Mouse (Mus musculus): ENCODE data around the gene Bloc1s6. TPM values are rescaled to one million over a fixed set of nuclear protein-coding genes. Genes with fewer than 3 reads are reported as not detected.

Gene Bloc1s6
- polyA plus RNA-seq, 1 experiment from 2014 or later, result 42.8 TPM

- Histone ChIP-seq H3K4me3 (ENCODE audit: low read depth, low read length) (no peak overlapping the region), H3K27ac (ENCODE audit: low read depth, low read length) (no peak overlapping the region), H3K27me3 (replicated peaks; ENCODE audit: control insufficient read depth, insufficient read depth, low read length) (no peaks in the 10 kb centered on the region), H3K9ac (ENCODE audit: low read depth, low read length) (no peak overlapping the region), H3K36me3 (ENCODE audit: control insufficient read depth, insufficient read depth, low read length) (no peaks in the 10 kb centered on the region), H3K4me1 (replicated peaks; ENCODE audit: control insufficient read depth, insufficient read depth, low read length) (no peaks in the 10 kb centered on the region), H3K9me3 (ENCODE audit: control insufficient read depth, low read length) (no peaks in the 10 kb centered on the region), H3K4me2 (no peak overlapping the region)
- ATAC-seq (replicated peaks; ENCODE audit: low FRiP score), result no peak
- DNase-seq (ENCODE audit: low spot score), result no peak
- 85% methylated on average over 1 of the region's 1 CpGs for WGBS
Measured at GRCm38 (mm10) chr2:122775491-122775890, 37.2 kb downstream of the Bloc1s6 start.

- no peak overlapping the region for H3K9ac ChIP-seq (ENCODE audit: low read depth, low read length)
- H3K9me3 ChIP-seq (ENCODE audit: control insufficient read depth, low read length), result no peaks in the 10 kb centered on the region
- H3K4me3 ChIP-seq (ENCODE audit: low read depth, low read length), result no peak overlapping the region
- no peak; the same call in 1 of the 2 replicates for ATAC-seq (replicated peaks; ENCODE audit: low FRiP score)
- no peaks in the 10 kb centered on the region for H3K36me3 ChIP-seq (ENCODE audit: control insufficient read depth, insufficient read depth, low read length)
- DNase-seq (ENCODE audit: low spot score), result no peak
- H3K27me3 ChIP-seq (replicated peaks; ENCODE audit: control insufficient read depth, insufficient read depth, low read length), result no peaks in the 10 kb centered on the region
- 57% methylated on average over 2 of the region's 2 CpGs for WGBS
- no peak overlapping the region for H3K27ac ChIP-seq (ENCODE audit: low read depth, low read length)
- no peaks in the 10 kb centered on the region for H3K4me1 ChIP-seq (replicated peaks; ENCODE audit: control insufficient read depth, insufficient read depth, low read length)
- H3K4me2 ChIP-seq, result no peak overlapping the region
Measured at GRCm38 (mm10) chr2:122776823-122777222, 38.5 kb downstream of the Bloc1s6 start.

- 55% methylated on average over 5 of the region's 5 CpGs for WGBS
- Histone ChIP-seq H3K4me1 (replicated peaks; ENCODE audit: control insufficient read depth, insufficient read depth, low read length) (no peaks in the 10 kb centered on the region), H3K27me3 (replicated peaks; ENCODE audit: control insufficient read depth, insufficient read depth, low read length) (no peaks in the 10 kb centered on the region), H3K27ac (ENCODE audit: low read depth, low read length) (no peak overlapping the region), H3K9ac (ENCODE audit: low read depth, low read length) (no peak overlapping the region), H3K4me3 (ENCODE audit: low read depth, low read length) (no peak overlapping the region), H3K9me3 (ENCODE audit: control insufficient read depth, low read length) (no peaks in the 10 kb centered on the region), H3K36me3 (ENCODE audit: control insufficient read depth, insufficient read depth, low read length) (no peaks in the 10 kb centered on the region), H3K4me2 (no peak overlapping the region)
- no peak for ATAC-seq (replicated peaks; ENCODE audit: low FRiP score)
- no peak for DNase-seq (ENCODE audit: low spot score)
Measured at GRCm38 (mm10) chr2:122779967-122780366, 41.7 kb downstream of the Bloc1s6 start.

- no peak for DNase-seq (ENCODE audit: low spot score)
- H3K9ac ChIP-seq (ENCODE audit: low read depth, low read length), result no peak overlapping the region
- no peaks in the 10 kb centered on the region for H3K4me1 ChIP-seq (replicated peaks; ENCODE audit: control insufficient read depth, insufficient read depth, low read length)
- no peaks in the 10 kb centered on the region for H3K36me3 ChIP-seq (ENCODE audit: control insufficient read depth, insufficient read depth, low read length)
- no peaks in the 10 kb centered on the region for H3K27me3 ChIP-seq (replicated peaks; ENCODE audit: control insufficient read depth, insufficient read depth, low read length)
- H3K4me2 ChIP-seq, result no peak overlapping the region
- WGBS, result 26% methylated on average over 3 of the region's 3 CpGs
- no peak overlapping the region for H3K27ac ChIP-seq (ENCODE audit: low read depth, low read length)
- no peaks in the 10 kb centered on the region for H3K9me3 ChIP-seq (ENCODE audit: control insufficient read depth, low read length)
- H3K4me3 ChIP-seq (ENCODE audit: low read depth, low read length), result no peak overlapping the region
- no peak for ATAC-seq (replicated peaks; ENCODE audit: low FRiP score)
Measured at GRCm38 (mm10) chr2:122780447-122780846, 42.1 kb downstream of the Bloc1s6 start.

- H3K9ac ChIP-seq (ENCODE audit: low read depth, low read length), result no peak overlapping the region
- 66% methylated on average over 8 of the region's 8 CpGs for WGBS
- no peak for DNase-seq (ENCODE audit: low spot score)
- H3K36me3 ChIP-seq (ENCODE audit: control insufficient read depth, insufficient read depth, low read length), result no peaks in the 10 kb centered on the region
- H3K27me3 ChIP-seq (replicated peaks; ENCODE audit: control insufficient read depth, insufficient read depth, low read length), result no peaks in the 10 kb centered on the region
- H3K9me3 ChIP-seq (ENCODE audit: control insufficient read depth, low read length), result no peaks in the 10 kb centered on the region
- H3K4me3 ChIP-seq (ENCODE audit: low read depth, low read length), result no peak overlapping the region
- H3K4me1 ChIP-seq (replicated peaks; ENCODE audit: control insufficient read depth, insufficient read depth, low read length), result no peaks in the 10 kb centered on the region
- H3K27ac ChIP-seq (ENCODE audit: low read depth, low read length), result no peak overlapping the region
- no peak overlapping the region for H3K4me2 ChIP-seq
- ATAC-seq (replicated peaks; ENCODE audit: low FRiP score), result no peak
Measured at GRCm38 (mm10) chr2:122781590-122782356, 43.5 kb downstream of the Bloc1s6 start.

- Histone ChIP-seq H3K4me1 (replicated peaks; ENCODE audit: control insufficient read depth, insufficient read depth, low read length) (no peaks in the 10 kb centered on the region), H3K27ac (ENCODE audit: low read depth, low read length) (no peak overlapping the region), H3K9me3 (ENCODE audit: control insufficient read depth, low read length) (no peaks in the 10 kb centered on the region), H3K27me3 (replicated peaks; ENCODE audit: control insufficient read depth, insufficient read depth, low read length) (no peaks in the 10 kb centered on the region), H3K4me3 (ENCODE audit: low read depth, low read length) (no peak overlapping the region), H3K36me3 (ENCODE audit: control insufficient read depth, insufficient read depth, low read length) (no peaks in the 10 kb centered on the region), H3K4me2 (no peak overlapping the region), H3K9ac (ENCODE audit: low read depth, low read length) (no peak overlapping the region)
- DNase-seq (ENCODE audit: low spot score), result no peak
- 92% methylated on average over 2 of the region's 2 CpGs for WGBS
- no peak for ATAC-seq (replicated peaks; ENCODE audit: low FRiP score)
Measured at GRCm38 (mm10) chr2:122783730-122784129, 45.4 kb downstream of the Bloc1s6 start.

GRCm38 (mm10) chr2:122784701-122785100 lies 46.4 kb downstream of the Bloc1s6 start:
- Histone ChIP-seq H3K4me3 (ENCODE audit: low read depth, low read length) (no peak overlapping the region), H3K27me3 (replicated peaks; ENCODE audit: control insufficient read depth, insufficient read depth, low read length) (no peaks in the 10 kb centered on the region), H3K9ac (ENCODE audit: low read depth, low read length) (no peak overlapping the region), H3K27ac (ENCODE audit: low read depth, low read length) (no peak overlapping the region), H3K36me3 (ENCODE audit: control insufficient read depth, insufficient read depth, low read length) (no peaks in the 10 kb centered on the region), H3K4me2 (no peak overlapping the region), H3K9me3 (ENCODE audit: control insufficient read depth, low read length) (no peaks in the 10 kb centered on the region), H3K4me1 (replicated peaks; ENCODE audit: control insufficient read depth, insufficient read depth, low read length) (no peaks in the 10 kb centered on the region)
- 87% methylated on average over 3 of the region's 3 CpGs for WGBS
- no peak for ATAC-seq (replicated peaks; ENCODE audit: low FRiP score)
- DNase-seq (ENCODE audit: low spot score), result no peak

- H3K9ac ChIP-seq (ENCODE audit: low read depth, low read length), result no peak overlapping the region
- ATAC-seq (replicated peaks; ENCODE audit: low FRiP score) (no peak), DNase-seq (ENCODE audit: low spot score) (no peak)
- no peak overlapping the region for H3K4me2 ChIP-seq
- no peak overlapping the region for H3K27ac ChIP-seq (ENCODE audit: low read depth, low read length)
- H3K9me3 ChIP-seq (ENCODE audit: control insufficient read depth, low read length), result no peaks in the 10 kb centered on the region
- H3K27me3 ChIP-seq (replicated peaks; ENCODE audit: control insufficient read depth, insufficient read depth, low read length), result no peaks in the 10 kb centered on the region
- no peaks in the 10 kb centered on the region for H3K36me3 ChIP-seq (ENCODE audit: control insufficient read depth, insufficient read depth, low read length)
- H3K4me1 ChIP-seq (replicated peaks; ENCODE audit: control insufficient read depth, insufficient read depth, low read length), result no peaks in the 10 kb centered on the region
- no peak overlapping the region for H3K4me3 ChIP-seq (ENCODE audit: low read depth, low read length)
- 78% methylated on average over 2 of the region's 2 CpGs for WGBS
Measured at GRCm38 (mm10) chr2:122786167-122786566, 47.9 kb downstream of the Bloc1s6 start.

- no peaks in the 10 kb centered on the region for H3K36me3 ChIP-seq (ENCODE audit: control insufficient read depth, insufficient read depth, low read length)
- no peak overlapping the region for H3K27ac ChIP-seq (ENCODE audit: low read depth, low read length)
- no peaks in the 10 kb centered on the region for H3K27me3 ChIP-seq (replicated peaks; ENCODE audit: control insufficient read depth, insufficient read depth, low read length)
- no peak overlapping the region for H3K9ac ChIP-seq (ENCODE audit: low read depth, low read length)
- H3K9me3 ChIP-seq (ENCODE audit: control insufficient read depth, low read length), result no peaks in the 10 kb centered on the region
- H3K4me2 ChIP-seq, result no peak overlapping the region
- DNase-seq (ENCODE audit: low spot score) (no peak), ATAC-seq (replicated peaks; ENCODE audit: low FRiP score) (no peak)
- H3K4me1 ChIP-seq (replicated peaks; ENCODE audit: control insufficient read depth, insufficient read depth, low read length), result no peaks in the 10 kb centered on the region
- 79% methylated on average over 7 of the region's 7 CpGs for WGBS
- no peak overlapping the region for H3K4me3 ChIP-seq (ENCODE audit: low read depth, low read length)
Measured at GRCm38 (mm10) chr2:122789311-122789710, 51.0 kb downstream of the Bloc1s6 start.
